Mouse (Mus musculus): ENCODE results near the gene Dnajc12.
"Not testable (repeated sequence)": the region's sequence is repeated elsewhere in the genome, so short reads cannot be mapped to it uniquely, and the experiment has no call there.

The Dnajc12 gene

DNA sequence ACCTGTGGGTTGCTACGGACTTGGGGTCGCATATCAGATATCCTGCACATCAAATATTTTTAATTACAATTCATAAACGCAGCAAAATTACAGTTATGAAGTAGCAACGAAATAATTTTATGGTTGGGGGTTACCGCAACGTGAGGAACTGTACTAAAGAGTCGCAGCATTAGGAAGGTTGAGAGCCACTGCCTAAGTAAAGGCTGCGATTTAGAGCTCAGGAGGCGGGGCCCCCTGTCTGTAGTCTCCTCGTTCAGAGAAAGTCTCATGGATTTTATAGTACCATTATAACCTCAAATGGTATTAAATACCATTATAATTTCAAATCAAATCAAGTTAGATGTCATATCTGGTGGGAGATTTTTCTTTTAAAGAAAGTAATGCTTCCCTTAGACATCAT, 4.7 kb downstream of the Dnajc12 start:
- no peak for DNase-seq

DNA sequence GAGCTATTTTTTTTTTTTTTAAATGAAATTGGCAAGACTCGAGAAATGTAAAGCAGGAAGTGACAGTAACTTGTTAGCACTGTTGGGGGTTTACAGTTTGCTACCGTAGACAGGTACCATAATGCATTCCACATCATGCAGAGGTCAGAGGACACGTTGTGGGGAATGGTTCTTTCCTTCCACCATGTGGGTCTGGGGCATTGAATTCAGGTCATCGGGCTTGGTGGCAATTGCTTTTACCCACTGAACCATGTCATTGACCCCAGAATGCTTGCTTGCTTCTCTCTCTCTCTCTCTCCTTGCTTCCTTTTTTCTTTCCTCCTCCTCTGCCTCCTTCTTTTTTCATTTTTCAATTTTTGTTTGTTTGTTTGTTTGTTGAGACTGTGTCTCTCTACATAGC, 6.7 kb downstream of the Dnajc12 start:
- DNase-seq: no peak

DNA sequence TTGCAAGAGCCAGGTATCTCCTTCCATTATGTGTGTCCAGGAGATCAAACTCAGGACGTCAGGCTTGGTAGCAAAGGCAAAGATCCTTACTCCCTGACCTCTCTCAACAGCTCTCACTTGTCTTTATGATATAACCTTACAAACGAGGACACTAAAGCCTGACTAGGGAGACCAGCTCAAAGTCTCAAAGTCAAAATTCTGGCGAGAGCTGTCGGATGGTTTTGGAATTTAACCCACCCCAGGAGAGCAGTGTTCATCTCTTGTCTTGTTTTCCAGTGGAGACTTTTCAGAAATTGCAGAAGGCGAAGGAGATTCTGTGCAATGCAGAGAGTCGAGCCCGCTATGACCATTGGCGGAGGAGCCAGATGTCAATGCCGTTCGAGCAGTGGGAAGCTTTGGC, 14.7 kb downstream of the Dnajc12 start:
- DNase-seq: no peak

DNA sequence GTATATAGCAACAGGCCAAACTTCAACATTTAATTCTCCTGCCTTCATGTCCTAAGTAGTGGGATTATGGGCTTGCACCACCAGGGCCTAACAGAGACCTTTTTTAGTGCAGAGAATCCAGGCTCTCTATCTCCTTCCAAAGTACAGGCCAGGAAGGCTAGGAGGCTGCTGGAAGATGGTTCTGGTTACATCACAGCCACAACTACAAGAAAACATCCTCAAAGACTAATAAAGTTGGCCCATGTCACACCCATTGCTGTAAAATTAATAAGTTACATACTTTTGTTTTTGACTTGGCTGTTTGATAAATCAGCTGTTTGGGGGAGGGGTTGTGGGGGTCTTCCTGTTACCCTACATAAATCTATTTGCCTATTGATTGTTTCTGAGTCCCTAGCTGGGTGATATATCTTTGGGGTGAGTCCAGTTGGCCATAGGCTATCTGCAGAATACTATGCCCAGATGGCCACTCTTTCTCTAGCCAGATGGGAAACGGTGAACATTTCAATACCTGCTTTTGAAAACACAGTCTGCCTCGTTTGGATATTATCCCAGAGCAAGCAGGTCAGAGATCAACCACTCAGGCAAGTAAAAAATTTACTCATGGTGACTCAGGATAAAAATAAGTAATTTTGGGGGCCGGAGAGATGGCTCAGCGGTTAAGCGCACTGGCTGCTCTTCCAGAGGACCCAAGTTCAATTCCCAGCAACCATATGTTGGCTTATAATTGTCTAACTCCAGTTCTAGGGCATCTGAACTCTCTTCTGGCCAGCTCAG, 20.7 kb downstream of the Dnajc12 start:
- no peak for DNase-seq

DNA sequence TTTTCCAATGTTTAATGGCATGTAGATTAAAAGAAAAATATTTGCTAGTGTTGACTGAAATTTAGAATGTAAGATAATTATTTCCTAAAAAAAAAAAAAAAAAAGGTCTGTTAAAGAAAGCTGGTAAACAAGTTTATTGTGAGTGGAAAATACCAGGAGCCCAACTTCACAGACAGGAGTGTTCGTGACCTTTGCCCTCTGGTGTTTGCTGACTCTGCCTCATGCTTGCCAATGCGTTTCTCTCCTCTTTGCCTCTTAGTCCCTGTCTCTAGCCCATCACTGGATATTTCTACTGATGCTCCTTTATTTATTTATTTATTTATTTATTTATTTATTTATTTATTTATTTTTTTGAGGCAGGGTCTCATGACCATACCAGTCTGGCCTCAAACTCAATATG, 21.4 kb downstream of the Dnajc12 start:
- DNase-seq: no peak

DNA sequence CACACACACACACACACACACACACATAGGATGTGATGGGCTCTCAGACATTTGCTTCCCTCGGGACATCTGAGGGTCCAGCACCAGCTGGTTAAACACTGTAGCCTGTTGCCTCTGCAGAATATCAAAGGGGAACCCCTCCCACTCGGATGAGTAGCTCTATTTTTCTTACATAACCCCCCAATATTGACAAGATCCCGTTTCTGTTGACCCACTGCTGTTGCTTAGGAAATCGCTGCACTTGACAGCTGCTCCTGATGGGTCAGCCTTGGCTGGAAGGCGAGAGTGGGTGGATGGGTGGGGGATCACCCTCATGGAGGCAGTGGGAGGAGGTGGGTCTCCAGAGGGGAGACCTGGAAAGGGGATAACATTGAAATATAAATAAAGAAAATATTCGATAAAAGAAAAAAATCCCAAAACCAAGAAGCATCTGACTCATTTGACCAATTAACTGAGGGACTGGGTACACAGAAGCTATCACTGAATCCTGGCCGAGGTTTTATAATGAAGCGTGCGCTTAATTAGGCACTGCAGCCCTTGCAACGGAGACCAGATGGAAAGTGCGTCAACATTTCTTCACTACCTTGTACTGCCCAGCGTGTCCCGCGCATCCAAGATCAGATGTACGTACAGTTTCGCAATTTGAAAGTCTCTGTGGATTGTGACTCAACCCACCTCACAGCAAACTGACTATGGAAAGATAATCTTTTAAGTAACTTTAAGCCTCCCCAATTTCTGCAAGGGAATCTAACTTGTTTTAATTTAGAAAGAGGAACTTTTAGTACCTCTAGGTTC, 28.1 kb downstream of the Dnajc12 start:
- no peak for DNase-seq

DNA sequence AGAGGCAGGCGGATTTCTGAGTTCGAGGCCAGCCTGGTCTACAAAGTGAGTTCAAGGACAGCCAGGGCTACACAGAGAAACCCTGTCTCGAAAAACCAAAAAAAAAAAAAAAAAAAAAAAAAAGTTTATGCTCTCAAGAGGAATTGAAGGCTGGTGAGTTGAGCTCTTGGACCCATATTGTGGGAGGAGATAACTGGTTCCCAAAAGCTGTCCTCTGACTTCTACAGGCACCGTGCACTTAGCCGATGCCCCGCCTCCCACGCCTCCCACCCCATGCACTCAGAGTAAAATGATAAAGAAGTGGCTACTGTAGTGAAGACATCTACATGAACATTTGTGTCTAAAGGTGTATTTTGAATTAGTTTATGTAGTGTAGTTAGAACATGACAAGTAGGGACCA, 29.4 kb downstream of the Dnajc12 start:
- DNase-seq: not testable (repeated sequence)

DNA sequence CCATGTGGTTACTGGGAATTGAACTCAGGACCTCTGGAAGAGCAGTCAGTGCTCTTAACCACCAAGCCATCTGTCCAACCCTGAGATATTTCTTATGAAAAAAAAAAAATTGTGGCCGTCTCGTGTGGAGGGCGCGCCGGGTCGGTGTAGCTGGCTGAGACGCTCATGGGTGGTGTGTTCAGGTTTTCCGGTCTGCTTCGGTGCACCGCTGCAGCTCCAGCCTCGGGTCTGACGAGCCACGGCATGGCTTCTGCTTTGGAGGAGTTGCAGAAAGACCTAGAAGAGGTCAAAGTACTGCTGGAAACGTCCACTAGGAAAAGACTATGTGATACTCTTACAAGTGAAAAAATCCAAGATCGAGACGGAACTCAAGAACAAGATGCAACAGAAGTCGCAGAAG, 30.5 kb downstream of the Dnajc12 start:
- no peak for DNase-seq

DNA sequence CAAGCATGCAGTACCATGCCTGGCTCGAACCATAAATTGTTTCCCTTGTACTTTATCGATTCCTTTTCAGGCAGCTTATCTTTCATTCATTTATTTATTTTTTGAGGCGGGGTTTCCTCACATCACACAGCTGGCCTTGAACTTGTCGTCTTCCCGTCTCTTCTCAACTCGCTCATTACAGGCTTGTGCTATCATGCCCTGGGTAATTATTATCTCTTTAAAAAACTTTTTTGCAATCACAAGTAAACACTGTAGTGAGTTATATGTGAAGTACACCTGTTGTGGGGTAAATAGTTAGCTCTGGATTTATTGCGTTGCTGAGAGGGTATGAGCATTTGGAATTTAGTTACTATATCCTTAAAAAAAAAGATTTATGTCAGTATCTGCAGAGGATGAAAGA, 33.0 kb downstream of the Dnajc12 start:
- no peak for DNase-seq

DNA sequence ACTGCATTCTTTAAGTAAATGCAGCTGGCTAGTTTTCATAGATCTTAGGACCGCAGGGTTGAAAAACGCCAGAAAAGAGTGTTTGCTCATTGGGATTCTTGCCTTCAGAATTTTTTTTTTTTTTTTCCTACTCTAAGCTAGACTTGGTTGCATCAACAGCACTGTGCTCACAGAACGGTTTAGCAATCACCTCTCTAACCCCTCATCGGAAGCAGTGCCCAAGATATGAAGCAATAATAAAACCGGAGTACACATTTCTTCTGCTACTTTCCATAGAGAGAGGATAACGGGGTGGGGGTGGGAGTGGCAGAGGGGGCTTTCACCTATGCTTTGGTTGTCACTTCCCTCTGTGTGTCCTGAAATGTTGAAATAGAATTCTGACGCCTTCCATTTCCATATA, 33.6 kb downstream of the Dnajc12 start:
- no peak for DNase-seq

DNA sequence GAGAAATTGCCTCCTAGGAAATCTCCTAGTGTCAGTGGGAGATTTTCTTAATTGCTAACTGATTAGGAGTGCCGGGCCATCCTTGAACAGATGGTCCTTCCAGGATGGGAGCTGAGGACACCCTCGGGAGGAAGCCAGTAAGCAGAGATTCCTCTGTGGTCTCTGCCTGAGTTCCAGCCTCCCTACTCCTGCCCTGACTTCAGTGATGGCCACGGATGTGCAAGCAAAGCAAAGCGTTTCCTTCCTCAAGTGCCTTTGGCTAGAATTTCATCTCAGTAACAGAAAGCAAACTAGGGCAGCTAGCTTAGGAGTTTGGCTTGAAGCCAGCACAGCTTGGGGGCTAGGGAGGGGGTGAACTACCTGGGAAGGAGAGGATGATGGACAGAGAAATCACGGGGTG, 34.8 kb downstream of the Dnajc12 start:
- no peak for DNase-seq

DNA sequence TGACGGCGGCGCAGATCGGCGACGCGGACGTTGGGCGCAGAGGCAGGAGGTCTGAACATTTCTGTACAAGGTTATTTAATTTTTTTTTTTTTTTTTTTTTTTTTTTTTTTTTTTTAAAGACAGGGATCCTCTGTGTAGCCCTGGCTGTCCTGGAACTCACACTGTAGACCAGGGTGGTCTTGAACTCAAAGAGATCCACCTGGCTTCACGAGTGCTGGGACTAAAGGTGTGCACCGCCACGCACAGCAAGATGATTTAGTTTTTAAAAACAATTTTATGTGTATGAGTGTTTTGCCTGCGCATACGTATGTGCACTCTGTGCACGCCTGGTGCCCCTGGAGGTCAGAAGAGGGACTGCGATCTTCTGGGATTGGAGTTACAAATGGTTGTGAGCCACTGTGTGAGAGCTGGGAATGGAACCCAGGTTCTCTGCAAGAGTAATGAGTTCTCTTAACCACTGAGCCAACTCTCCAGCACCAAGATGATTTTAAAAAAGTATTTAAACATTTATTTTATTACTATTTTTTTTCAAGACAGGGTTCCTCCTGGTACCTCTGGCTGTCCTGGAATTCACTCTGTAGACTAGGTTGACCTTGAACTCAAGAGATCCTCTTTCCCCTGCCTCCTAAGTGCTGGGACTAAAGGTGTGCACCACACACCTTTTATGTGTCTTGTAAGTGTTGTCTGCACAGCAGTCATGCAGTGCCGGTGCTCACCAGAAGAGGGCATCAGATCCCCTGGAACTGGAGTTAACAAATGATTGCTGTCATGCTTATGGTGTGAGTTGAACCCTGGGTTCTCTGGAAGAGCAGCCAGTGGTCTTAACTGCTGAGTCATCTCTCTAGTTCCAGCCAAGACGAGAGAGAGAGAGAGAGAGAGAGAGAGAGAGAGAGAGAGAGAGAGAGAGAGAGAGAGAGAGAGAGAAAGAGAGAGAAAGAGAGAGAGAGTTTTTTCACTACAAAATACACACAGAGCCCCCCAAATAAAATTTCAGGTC, 39.8 kb downstream of the Dnajc12 start, which contains the start of gene Gm7075:
Gene Gm7075, minus strand, starts transcription at position 51 of the 997 bp plus-strand sequence.
- peak; percentile 54 to 67 for DNase-seq

DNA sequence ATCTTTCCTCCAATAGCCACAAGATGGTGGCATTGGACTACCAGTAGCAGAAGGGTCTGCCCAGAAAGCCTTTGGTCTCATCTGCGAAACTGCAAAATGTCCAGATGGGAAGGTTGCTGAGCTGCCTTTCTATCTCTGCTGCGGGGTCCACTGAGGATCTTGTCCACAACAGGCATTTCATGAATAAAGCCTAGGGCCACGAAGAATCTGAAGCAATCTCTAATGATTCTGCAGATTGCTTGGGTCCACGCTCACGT, 40.4 kb downstream of the Dnajc12 start:
- DNase-seq: no peak

DNA sequence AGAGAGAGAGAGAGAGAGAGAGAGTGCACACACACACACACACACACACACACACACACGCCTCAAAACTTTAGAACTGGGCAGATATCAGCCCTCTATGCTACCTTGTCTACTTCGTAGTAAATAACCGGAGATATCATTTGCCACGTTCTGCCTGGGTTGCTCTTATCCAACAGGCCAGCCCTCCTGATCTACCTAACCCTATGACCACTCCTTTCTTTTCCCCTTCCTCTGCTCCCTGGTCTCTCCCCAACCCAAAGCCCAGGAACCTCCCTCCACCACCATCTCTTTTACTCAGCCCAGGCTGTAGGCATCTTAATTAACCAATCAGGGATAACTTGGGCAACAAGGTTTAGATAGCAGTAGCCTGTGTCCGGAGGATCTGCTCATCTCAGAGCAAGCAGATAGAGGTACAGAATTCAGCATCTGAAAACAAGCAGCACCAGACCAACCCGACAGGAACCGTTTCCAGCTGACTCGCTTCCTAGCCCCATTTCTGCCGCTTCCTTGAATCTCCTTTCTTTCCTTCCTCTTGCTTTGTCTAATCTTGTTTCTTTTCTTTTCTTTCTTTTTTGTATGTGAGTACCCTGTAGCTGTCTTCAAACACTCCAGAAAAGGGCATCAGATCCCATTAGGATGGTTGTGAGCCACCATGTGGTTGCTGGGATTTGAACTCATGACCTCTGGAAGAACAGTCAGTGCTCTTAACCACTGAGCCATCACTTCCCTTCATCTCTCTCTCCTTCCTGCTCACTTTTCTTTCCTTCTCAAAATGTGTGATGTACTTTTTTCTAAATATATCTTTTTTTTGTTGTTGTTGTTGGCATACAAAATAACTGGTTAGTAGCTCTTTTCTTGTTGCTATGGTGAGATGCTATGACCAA, 41.6 kb downstream of the Dnajc12 start:
- DNase-seq: no peak

DNA sequence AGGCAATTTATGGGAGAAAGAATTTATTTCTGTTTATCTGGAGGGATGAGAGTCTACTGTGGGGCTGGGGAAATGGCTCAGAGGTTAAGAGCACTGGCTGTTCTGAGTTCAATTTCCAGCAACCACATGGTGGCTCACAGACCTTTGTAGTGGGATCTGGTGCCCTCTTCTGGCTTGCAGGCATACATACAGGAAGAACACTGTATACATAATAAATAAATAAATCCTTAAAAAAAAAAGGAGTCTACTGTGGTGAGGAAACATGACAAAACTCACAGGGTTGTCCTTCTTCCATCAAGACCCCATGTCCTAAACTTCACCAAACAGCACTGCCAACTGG, 42.2 kb downstream of the Dnajc12 start:
- DNase-seq: peak; percentile 39 to 47

DNA sequence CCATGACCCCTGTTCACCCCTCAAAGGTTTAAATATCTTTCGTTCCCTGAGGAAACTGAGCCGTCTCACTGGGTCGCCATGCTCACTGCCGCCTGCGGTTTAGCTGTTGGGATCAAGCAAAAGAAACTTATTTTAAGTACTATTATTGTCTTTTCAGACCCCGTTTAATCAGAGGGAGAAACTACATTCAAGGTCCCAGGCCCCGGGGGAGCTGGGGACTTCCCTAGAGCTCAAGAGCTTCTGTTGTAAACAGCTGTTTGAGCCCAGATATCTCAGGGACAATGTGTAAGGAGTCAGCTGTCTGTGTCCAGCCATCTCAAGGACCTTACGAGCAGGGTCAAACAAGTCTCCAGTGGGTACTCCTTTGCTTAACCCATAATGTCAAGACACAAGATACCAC, 44.9 kb downstream of the Dnajc12 start:
- DNase-seq: no peak

DNA sequence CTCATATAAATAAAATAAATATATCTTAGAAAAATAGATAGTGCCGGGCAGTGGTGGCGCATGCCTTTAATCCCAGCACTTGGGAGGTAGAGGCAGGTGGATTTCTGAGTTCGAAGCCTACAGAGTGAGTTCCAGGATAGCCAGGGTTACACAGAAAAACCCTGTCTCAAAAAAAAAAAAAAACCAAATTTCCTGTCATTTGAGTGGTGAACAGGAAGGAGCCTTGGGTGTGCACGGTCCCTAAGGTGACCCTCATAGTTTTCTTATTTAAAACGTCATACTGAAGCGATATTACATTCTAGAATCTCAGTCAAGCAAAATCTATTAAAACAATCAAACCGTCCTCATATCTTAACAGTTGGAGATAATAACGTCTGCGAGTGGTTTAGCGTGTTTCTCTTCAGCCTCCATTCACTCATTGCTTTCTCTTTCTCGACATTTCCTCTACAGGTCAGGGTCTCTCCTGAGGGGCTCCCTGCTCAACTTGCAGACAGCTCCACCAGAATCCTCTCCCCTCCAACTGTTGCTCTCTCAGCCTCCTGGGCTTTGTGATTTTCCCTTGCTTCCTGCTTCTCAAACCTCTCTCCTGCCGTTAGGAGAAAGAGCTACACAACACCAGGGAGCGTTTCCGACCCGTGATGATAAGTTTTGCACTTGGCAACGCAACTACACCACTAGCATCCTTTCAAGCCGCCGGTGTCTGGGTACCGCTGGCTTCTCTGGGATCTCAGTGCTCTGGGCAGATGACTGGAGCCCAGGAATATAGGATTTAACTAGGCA, 46.2 kb downstream of the Dnajc12 start:
- peak; percentile 51 to 56 for DNase-seq

DNA sequence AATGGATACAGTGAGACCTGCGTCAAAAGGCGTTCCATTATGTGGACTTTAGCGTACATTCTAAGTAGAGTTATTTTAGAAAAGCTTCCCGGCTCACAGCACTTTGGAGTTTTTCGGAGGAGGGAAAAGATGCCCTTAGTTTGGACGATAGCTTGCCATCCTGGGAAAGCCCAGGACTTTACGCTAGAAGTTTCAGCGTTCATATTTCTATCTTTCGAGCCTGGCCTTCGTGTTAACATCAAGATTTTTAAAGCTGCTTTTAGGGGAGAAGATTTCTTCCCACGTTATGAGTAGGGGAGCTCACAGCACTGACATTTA, 46.7 kb downstream of the Dnajc12 start:
- DNase-seq: no peak

DNA sequence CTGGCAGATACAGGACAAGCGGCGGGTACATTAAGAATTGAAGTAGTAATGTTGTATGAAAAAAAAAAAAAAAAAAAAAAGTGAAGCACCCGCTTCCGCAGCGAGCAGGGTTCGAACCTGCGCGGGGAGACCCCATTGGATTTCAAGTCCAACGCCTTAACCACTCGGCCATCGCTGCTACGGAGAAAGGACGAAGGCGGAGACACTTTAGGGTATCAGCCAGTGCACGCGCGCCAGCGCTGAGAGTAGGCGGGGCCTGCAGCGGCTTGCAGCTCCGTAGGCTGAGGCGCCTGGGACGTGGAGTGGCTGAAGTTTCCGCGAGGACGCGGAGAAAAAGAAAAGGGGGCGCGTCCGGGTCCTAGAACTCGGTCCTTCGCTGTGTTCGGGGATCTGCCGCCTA, 47.1 kb downstream of the Dnajc12 start:
- peak; percentile 98 to 100 for DNase-seq

DNA sequence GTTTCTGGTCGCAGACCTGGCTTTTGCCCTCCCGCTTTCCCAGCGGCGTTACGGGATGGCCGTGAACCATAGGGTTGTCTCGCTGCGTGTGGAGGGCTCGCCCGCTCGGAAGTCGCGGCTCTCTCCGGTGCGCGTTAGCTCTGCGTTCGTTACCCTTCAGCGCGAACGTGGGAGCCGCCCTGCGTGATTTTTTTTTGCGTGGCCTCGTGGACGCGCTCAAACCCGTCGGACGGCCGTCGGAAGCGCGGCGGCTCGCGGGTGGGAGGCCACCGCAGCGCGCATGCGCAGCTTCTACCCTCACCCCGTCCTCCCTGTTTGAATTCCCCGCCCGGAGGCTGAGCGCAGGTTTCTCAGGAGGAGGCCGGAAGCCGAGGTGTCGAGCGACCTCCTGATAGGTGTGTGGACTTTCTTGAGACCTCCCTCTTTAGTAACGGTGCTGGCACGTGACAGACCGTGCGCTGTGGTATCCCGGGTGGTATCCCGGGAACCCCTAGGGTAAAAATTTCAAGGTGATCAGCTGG, 47.6 kb downstream of the Dnajc12 start, which contains the start of gene Ctnna3:
Gene Ctnna3, plus strand, starts transcription at position 314 of the 521 bp plus-strand sequence.
- DNase-seq: peak; percentile 86 to 93

DNA sequence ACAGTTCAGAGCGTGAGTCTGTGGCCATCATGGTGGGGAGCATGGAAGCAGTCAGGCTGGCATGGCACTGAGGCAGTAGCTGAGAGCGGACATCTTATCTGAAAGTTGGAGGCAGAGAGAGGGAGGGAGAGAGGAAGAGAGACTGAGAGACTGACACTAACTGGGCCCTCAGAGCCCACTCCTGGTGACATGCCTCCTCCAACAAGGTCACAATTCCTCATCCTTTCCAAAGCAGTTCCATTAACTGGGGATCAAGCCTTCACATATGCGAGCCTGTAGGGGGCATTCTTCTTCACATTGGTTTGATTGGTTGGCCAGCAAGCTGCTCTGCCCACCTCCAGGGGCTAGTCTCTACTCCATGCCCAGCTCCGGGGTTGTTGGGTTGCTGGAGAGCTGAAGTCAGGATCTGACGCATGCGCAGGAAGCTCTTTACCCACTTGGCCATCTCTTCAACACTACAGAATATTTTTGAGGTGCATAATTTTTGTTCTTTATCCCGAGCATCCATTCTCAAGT, 49.0 kb downstream of the Dnajc12 start:
- DNase-seq: no peak

All from thymus, postnatal 36 days (tissue).